Mouse (Mus musculus) monocyte, adult 5-6 weeks (primary cell): ENCODE results near the gene Tmem132e. TPM values are rescaled to one million over a fixed set of nuclear protein-coding genes. Genes with fewer than 3 reads are reported as not detected.

ENCODE experiments used
- ATAC-seq: fragments of 153-309, 156-312 bp; replicated peaks from 2 replicates; pipeline ENCODE4 v1.8.0; 2017; ENCODE audit warnings: mild to moderate bottlenecking; ENCODE audit not compliant: low TSS enrichment, insufficient number of reproducible peaks, severe bottlenecking, poor library complexity, low FRiP score
- total RNA-seq: library from RNA; stranded (forward); fragments of 200-1000, 200-491, 200-594 nt; gene quantifications from 3 replicates; pipeline ENCODE4 v1.2.3, GENCODE M21; 2017

Tmem132e gene
- total RNA-seq, 1 experiment from 2014 or later, result not detected

- no peak for ATAC-seq
These were observed 33.2 kb downstream of the Tmem132e start for GRCm38 (mm10) chr11:82421909-82422308.

- no peak for ATAC-seq
These were observed 34.8 kb downstream of the Tmem132e start for GRCm38 (mm10) chr11:82423521-82423920.

GRCm38 (mm10) chr11:82428801-82429200 is 40.1 kb downstream of the Tmem132e start:
- ATAC-seq, result no peak

- no peak for ATAC-seq
These were observed 45.6 kb downstream of the Tmem132e start for GRCm38 (mm10) chr11:82434091-82434831.

GRCm38 (mm10) chr11:82434832-82435182 is 46.1 kb downstream of the Tmem132e start:
- no peak for ATAC-seq

GRCm38 (mm10) chr11:82448485-82448884 is 59.8 kb downstream of the Tmem132e start:
- no peak for ATAC-seq

- no peak for ATAC-seq
These were observed 63.8 kb downstream of the Tmem132e start for GRCm38 (mm10) chr11:82452516-82452915.

GRCm38 (mm10) chr11:82453230-82453629 is 64.5 kb downstream of the Tmem132e start:
- no peak for ATAC-seq

- no peak for ATAC-seq
These were observed 72.6 kb downstream of the Tmem132e start for GRCm38 (mm10) chr11:82461326-82461725.

GRCm38 (mm10) chr11:82465536-82465935 is 76.8 kb downstream of the Tmem132e start:
- ATAC-seq, result no peak

- no peak for ATAC-seq
These were observed 78.5 kb downstream of the Tmem132e start for GRCm38 (mm10) chr11:82467218-82467617.

- no peak for ATAC-seq
These were observed 82.4 kb downstream of the Tmem132e start for GRCm38 (mm10) chr11:82471076-82471475.

GRCm38 (mm10) chr11:82473137-82473621 is 84.5 kb downstream of the Tmem132e start:
- no peak for ATAC-seq

GRCm38 (mm10) chr11:82476092-82476491 is 87.4 kb downstream of the Tmem132e start:
- ATAC-seq, result no peak

- ATAC-seq, result no peak
These were observed 88.7 kb downstream of the Tmem132e start for GRCm38 (mm10) chr11:82477412-82477811.

- ATAC-seq, result no peak
These were observed 92.2 kb downstream of the Tmem132e start for GRCm38 (mm10) chr11:82480941-82481340.

GRCm38 (mm10) chr11:82487359-82488086 is 98.8 kb downstream of the Tmem132e start:
- ATAC-seq, result no peak

- no peak for ATAC-seq
These were observed 102.2 kb downstream of the Tmem132e start for GRCm38 (mm10) chr11:82490896-82491295.
